Mouse (Mus musculus): ENCODE data around the gene Tor1aip1.
A peak's percentile ranks its signal among the peaks of the same experiment; 100 is the strongest.

The Tor1aip1 gene

GRCm38 (mm10) chr1:156033921-156034320 is 2.4 kb downstream of the Tor1aip1 start:
- no peak for DNase-seq (ENCODE audit: low read depth, low spot score)

GRCm38 (mm10) chr1:156028340-156028975 is 7.8 kb downstream of the Tor1aip1 start:
- no peak for DNase-seq (ENCODE audit: low read depth, low spot score)

GRCm38 (mm10) chr1:156027849-156028248 is 8.4 kb downstream of the Tor1aip1 start:
- DNase-seq (ENCODE audit: low read depth, low spot score) = no peak

DNA sequence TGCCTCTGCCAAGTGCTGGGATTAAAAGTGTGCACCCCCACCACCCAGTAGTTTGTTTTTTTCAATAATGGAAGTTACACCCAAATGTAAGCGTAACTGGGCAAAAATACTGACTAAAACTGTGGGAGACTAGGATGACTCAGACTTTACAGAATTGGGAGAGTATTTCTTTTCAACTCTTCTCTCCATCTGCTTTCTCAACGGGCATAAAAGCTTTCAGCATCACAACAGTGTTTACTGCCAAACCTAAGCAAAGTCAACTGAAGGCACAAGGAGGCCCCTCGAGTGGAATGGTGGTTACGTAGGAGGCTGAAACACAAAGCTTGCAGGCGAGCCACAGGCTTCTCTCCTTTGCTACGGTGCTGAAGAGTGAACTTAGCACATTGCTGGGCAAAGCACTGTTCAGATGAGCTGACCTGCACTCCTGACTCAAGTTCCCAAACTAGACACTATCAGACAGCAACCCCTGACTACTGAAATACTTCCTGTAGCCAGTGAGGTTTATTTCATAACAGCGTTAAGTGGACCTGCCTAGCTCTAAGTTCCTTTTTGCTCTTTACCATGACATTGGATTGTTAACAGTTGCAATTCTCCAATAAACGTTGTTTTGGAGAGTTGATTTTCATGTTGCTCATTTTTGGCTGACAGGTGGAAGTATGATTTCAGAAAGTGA is 11.3 kb downstream of the Tor1aip1 start:
- DNase-seq (ENCODE audit: low read depth, low spot score) = no peak

GRCm38 (mm10) chr1:156020402-156020801 is 15.9 kb downstream of the Tor1aip1 start:
- no peak for DNase-seq (ENCODE audit: low read depth, low spot score)

DNA sequence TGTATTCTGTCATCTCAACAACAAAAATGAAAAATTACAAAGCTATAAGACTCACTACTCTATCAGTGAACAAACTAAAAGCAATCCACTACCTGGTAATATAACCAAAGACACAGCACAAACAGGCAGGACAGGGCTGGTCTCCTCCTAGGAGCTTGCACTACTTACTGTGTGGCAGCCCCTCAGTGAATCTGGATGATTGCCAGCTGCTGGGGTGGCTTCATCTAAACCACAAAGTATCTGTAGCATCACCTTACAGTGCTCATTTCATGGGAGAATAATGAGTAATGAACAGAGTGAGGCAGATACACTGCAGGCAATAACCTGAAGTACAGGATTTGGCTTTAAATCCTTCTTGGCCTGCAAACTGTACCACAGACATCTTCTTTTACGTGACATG is 16.5 kb downstream of the Tor1aip1 start:
- DNase-seq (ENCODE audit: low read depth, low spot score) = no peak

DNA sequence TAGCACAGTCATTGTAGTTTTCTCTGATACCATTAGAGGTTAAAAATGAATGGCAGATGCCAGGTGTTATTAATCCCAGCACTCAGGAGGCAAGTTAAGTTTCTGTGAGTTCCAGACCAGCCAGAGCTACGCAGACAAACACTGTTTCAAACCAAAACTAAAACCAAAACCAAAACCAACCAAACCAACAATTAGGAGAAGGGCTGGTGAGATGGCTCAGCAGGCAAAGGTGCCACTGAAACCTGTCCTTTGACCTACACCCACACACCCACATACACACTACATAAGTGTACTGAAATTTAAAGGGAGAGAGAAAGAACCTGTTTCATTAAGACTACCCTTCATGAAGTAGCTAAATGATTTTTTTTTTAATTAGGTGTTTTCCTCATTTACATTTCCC is 27.3 kb downstream of the Tor1aip1 start:
- DNase-seq (ENCODE audit: low read depth, low spot score) = no peak

GRCm38 (mm10) chr1:156005906-156006305 is 30.4 kb downstream of the Tor1aip1 start:
- no peak for DNase-seq (ENCODE audit: low read depth, low spot score)

- peak; percentile 17 for DNase-seq (ENCODE audit: low read depth, low spot score)
Measured at GRCm38 (mm10) chr1:156003201-156003935, 32.9 kb downstream of the Tor1aip1 start.

GRCm38 (mm10) chr1:156002366-156002765 is 33.9 kb downstream of the Tor1aip1 start:
- no peak for DNase-seq (ENCODE audit: low read depth, low spot score)

DNA sequence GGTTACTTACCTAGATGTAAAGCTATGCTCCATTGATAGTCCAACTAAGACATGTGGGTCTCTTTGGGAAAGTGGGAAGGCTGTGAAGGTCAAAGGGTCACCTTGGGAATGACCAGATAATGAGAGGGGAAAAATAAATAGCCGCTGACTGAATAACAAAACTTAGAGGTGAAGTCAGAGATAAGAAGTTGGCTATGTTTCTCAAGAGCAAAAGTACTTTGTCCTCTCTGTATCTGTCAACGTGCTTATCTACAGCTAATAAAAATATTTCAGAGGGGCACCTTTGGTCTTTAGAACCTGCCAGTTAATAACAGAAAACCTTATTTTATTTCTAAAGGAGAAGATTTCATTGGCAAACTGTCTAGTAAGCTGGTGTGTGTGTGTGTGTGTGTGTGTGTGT is 40.7 kb downstream of the Tor1aip1 start:
- no peak for DNase-seq (ENCODE audit: low read depth, low spot score)

DNA sequence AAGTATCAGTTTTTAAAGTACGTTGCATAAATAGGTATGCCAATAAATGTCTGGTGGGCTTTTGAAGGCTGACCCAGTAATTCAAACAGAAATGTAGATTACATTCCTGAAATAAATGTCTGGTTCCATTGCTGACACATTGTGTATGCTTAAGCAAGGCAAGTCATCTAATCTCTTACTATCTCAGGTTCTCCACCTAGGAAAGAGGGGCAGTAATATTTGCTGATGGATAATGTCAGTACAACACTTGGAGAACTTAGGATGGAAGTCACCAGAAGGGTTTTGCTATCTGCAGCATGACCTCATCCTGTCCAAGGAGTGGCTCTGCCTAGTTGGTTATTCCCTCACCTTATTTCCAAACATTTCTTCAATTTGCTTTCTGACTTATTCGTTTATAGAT is 41.8 kb downstream of the Tor1aip1 start:
- DNase-seq (ENCODE audit: low read depth, low spot score) = no peak

DNA sequence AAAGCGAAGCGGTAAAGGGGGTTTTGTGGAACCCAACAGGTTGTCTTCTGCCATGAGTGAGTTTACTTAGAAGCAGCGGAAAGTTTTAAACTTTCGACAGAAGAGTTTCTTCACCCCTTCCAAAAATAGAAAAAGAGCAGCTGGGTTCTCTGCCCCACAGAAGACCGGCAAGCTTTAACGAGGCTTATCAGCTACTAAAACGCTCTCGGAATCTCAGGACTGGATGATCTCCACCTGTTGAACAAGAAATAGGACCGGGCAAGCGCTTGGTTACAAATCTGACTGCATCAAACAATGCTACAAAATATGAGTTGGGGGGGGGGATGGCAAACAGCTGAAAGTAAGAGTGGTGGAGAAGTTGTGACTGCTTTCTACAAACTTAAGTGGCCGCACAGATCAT is 45.9 kb downstream of the Tor1aip1 start:
- DNase-seq (ENCODE audit: low read depth, low spot score) = no peak

GRCm38 (mm10) chr1:155989387-155989786 is 46.9 kb downstream of the Tor1aip1 start:
- DNase-seq (ENCODE audit: low read depth, low spot score) = no peak

DNA sequence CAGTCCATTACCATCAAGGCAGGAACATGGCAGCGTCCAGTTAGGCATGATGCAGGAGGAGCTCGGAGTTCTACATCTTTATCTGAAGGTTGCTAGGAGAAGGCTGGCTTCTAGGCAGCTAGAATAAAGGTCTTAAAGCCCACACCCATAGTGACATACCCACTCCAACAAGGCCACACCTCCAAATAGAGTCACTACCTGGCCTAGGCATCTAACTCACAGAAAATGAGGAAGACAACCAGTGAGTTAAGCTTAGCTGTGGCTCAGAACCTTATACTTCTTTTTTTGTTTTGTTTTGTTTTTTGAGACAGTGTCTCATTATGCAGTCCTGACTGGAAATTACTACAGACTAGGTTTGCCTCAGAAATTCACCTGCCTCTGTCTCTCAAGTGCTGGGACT is 48.7 kb downstream of the Tor1aip1 start:
- no peak for DNase-seq (ENCODE audit: low read depth, low spot score)

- DNase-seq (ENCODE audit: low read depth, low spot score) = no peak
Measured at GRCm38 (mm10) chr1:155974931-155975330, 61.3 kb downstream of the Tor1aip1 start.

DNA sequence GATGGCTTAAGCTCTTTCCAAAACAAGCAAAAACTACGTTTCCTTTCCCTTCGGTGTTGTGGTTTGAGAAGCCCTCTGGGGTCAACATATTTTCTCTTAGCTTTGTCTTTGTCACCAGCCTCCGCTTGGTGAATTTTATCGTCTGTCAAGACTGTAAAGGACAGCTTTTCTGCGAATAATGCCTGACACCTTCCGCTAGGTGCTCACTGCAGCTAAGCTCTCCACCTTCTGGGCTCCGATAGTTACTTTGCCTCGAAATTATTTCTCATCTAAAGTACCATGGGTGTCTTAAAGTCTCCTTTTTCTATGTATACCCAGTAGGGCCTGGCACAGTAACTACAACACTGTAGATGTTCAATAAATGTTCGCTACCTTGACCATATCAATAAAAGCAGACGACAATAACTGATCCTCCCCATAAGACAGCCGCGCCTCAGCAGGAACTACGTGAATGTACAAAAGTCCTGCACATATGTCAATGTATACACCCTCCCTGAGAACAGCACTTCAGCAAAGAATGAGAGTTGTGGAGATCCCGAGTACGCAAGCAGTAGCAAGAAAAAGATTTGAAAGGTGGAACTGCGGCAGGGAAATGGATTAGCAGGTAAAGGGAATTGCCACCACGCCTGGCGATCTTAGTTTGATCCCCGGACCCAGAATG is 62.4 kb downstream of the Tor1aip1 start:
- peak; percentile 12 for DNase-seq (ENCODE audit: low read depth, low spot score)

- DNase-seq (ENCODE audit: low read depth, low spot score) = peak; percentile 98
Measured at GRCm38 (mm10) chr1:155973068-155973718, 63.1 kb downstream of the Tor1aip1 start, which contains the start of gene Cep350. TSS of gene Cep350 (minus strand) at chr1:155973255.

DNA sequence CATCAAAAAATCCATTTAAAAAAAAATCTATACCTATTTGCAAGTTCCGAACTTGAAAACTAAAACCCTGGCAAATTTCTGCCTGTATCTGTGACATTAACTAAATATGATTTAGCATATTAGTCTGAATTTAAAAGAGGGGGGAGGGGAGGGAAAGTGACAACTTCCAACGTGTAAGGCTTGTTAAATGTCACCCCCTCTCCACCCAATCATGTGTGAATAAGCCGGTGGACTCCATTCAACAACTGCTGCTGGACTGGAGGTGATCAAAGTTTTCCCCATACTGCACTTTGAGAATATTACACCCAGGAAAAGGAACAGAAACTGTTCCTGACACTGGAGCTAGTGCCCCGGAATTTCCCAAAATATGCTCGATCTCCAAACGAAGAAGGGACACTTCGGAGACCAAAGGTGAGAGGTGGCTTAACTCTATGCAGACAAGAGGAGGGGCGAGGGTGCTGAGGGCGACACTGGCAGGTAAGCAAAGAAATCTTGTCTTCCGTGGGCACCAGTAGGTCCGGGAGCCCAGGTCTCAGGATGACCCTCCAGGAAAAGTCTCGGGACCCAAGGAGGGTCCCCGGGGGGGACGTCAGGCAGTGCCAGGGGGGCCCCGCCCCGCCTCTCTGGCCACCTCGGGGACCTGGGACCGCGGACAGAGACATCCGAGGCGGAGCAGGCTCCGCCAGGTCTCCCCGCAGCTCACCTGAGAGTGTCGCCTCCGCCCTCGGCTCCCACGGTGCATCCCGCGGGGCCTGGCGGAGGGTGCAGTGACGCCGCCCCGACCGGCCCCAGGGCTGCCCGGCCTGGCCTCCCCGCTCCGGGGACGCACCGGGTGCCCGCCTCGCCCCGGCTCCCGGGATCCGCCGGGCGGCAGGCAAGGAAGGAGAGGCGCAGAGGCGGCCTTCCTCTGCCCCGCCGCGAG is 63.9 kb downstream of the Tor1aip1 start:
- peak; percentile 30 for DNase-seq (ENCODE audit: low read depth, low spot score)

Measured in ES-CJ7 (cell line).